Mouse (Mus musculus): ENCODE data around the gene Zic5.

Zic5 gene

GRCm38 (mm10) chr14:122480355-122480754 lies 14.9 kb upstream of the Zic5 start:
- no peak for DNase-seq (ENCODE audit: extremely low spot score, low read depth, low spot score)

- no peak for DNase-seq (ENCODE audit: extremely low spot score, low read depth, low spot score)
Observed at GRCm38 (mm10) chr14:122479461-122480109, 14.1 kb upstream of the Zic5 start.

GRCm38 (mm10) chr14:122478574-122479011 lies 13.1 kb upstream of the Zic5 start:
- DNase-seq (ENCODE audit: extremely low spot score, low read depth, low spot score) = no peak

- DNase-seq (ENCODE audit: extremely low spot score, low read depth, low spot score) = no peak
Observed at GRCm38 (mm10) chr14:122477971-122478573, 12.6 kb upstream of the Zic5 start.

GRCm38 (mm10) chr14:122477261-122477671 lies 11.8 kb upstream of the Zic5 start:
- DNase-seq (ENCODE audit: extremely low spot score, low read depth, low spot score) = no peak

- DNase-seq (ENCODE audit: extremely low spot score, low read depth, low spot score) = no peak
Observed at GRCm38 (mm10) chr14:122476822-122477215, 11.3 kb upstream of the Zic5 start.

- DNase-seq (ENCODE audit: extremely low spot score, low read depth, low spot score) = no peak
Observed at GRCm38 (mm10) chr14:122476041-122476821, 10.8 kb upstream of the Zic5 start.

- no peak for DNase-seq (ENCODE audit: extremely low spot score, low read depth, low spot score)
Observed at GRCm38 (mm10) chr14:122475557-122476040, 10.1 kb upstream of the Zic5 start.

- DNase-seq (ENCODE audit: extremely low spot score, low read depth, low spot score) = no peak
Observed at GRCm38 (mm10) chr14:122474891-122475556, 9.5 kb upstream of the Zic5 start, which contains the start of gene Zic2. Gene Zic2 (plus strand): TSS chr14:122475435.

- DNase-seq (ENCODE audit: extremely low spot score, low read depth, low spot score) = no peak
Observed at GRCm38 (mm10) chr14:122474041-122474890, 8.8 kb upstream of the Zic5 start.

GRCm38 (mm10) chr14:122473211-122473751 lies 7.8 kb upstream of the Zic5 start:
- no peak for DNase-seq (ENCODE audit: extremely low spot score, low read depth, low spot score)

- no peak for DNase-seq (ENCODE audit: extremely low spot score, low read depth, low spot score)
Observed at GRCm38 (mm10) chr14:122472647-122473046, 7.2 kb upstream of the Zic5 start.

- DNase-seq (ENCODE audit: extremely low spot score, low read depth, low spot score) = no peak
Observed at GRCm38 (mm10) chr14:122472161-122472560, 6.7 kb upstream of the Zic5 start.

GRCm38 (mm10) chr14:122471449-122472085 lies 6.1 kb upstream of the Zic5 start:
- DNase-seq (ENCODE audit: extremely low spot score, low read depth, low spot score) = no peak

GRCm38 (mm10) chr14:122468971-122469755 lies 3.7 kb upstream of the Zic5 start:
- DNase-seq (ENCODE audit: extremely low spot score, low read depth, low spot score) = no peak

GRCm38 (mm10) chr14:122467926-122468841 lies 2.7 kb upstream of the Zic5 start:
- no peak for DNase-seq (ENCODE audit: extremely low spot score, low read depth, low spot score)

GRCm38 (mm10) chr14:122466756-122467362 lies 1.4 kb upstream of the Zic5 start:
- DNase-seq (ENCODE audit: extremely low spot score, low read depth, low spot score) = no peak
